Mouse (Mus musculus): ENCODE measurements around the gene Apom. TPM values are rescaled to one million over a fixed set of nuclear protein-coding genes. Genes with fewer than 3 reads are reported as not detected.

Apom gene
- polyA plus RNA-seq, 1 experiment from 2014 or later = 18.3 TPM

GRCm38 (mm10) chr17:35147922-35148639, 16.2 kb upstream of the Apom start:
- WGBS = 65% methylated on average over 5 of the region's 5 CpGs
- no peak for ATAC-seq
- Histone ChIP-seq H3K9me3 (ENCODE audit: control insufficient read depth) (no peaks in the 10 kb centered on the region), H3K4me1 (replicated peaks; ENCODE audit: control insufficient read depth, insufficient read depth, low read length) (no peaks in the 10 kb centered on the region), H3K27me3 (replicated peaks; ENCODE audit: control insufficient read depth, insufficient read depth, low read length) (no peaks in the 10 kb centered on the region), H3K4me3 (ENCODE audit: low read depth, low read length) (no peak overlapping the region), H3K4me2 (replicated peaks; ENCODE audit: low read depth) (no peak overlapping the region), H3K36me3 (ENCODE audit: control insufficient read depth, insufficient read depth) (peaks cover 95% of the 10 kb centered on the region), H3K27ac (ENCODE audit: low read depth, low read length) (peak overlapping the region; percentile 11; the same call in 1 of the 2 replicates), H3K9ac (ENCODE audit: low read depth, low read length) (no peak overlapping the region)
- no peak for TF ChIP-seq CTCF (IDR thresholded peaks at IDR 0.05; ENCODE audit: low read depth)

GRCm38 (mm10) chr17:35147348-35147747, 15.5 kb upstream of the Apom start:
- no peak overlapping the region for H3K27ac ChIP-seq (ENCODE audit: low read depth, low read length)
- H3K4me2 ChIP-seq (replicated peaks; ENCODE audit: low read depth) = no peak overlapping the region
- no peaks in the 10 kb centered on the region for H3K4me1 ChIP-seq (replicated peaks; ENCODE audit: control insufficient read depth, insufficient read depth, low read length)
- no peaks in the 10 kb centered on the region for H3K27me3 ChIP-seq (replicated peaks; ENCODE audit: control insufficient read depth, insufficient read depth, low read length)
- H3K9me3 ChIP-seq (ENCODE audit: control insufficient read depth) = no peaks in the 10 kb centered on the region
- H3K9ac ChIP-seq (ENCODE audit: low read depth, low read length) = no peak overlapping the region
- no peak overlapping the region for H3K4me3 ChIP-seq (ENCODE audit: low read depth, low read length)
- no peak for ATAC-seq
- H3K36me3 ChIP-seq (ENCODE audit: control insufficient read depth, insufficient read depth) = peaks cover 95% of the 10 kb centered on the region
- WGBS = 43% methylated on average over 3 of the region's 3 CpGs
- no peak for TF ChIP-seq CTCF (IDR thresholded peaks at IDR 0.05; ENCODE audit: low read depth)

- peaks cover 96% of the 10 kb centered on the region for H3K36me3 ChIP-seq (ENCODE audit: control insufficient read depth, insufficient read depth)
- H3K4me1 ChIP-seq (replicated peaks; ENCODE audit: control insufficient read depth, insufficient read depth, low read length) = no peaks in the 10 kb centered on the region
- no peaks in the 10 kb centered on the region for H3K9me3 ChIP-seq (ENCODE audit: control insufficient read depth)
- H3K27me3 ChIP-seq (replicated peaks; ENCODE audit: control insufficient read depth, insufficient read depth, low read length) = no peaks in the 10 kb centered on the region
- ATAC-seq = no peak
- no peak overlapping the region for H3K4me2 ChIP-seq (replicated peaks; ENCODE audit: low read depth)
- H3K27ac ChIP-seq (ENCODE audit: low read depth, low read length) = no peak overlapping the region; the same call in 1 of the 2 replicates
- WGBS = 75% methylated on average over 5 of the region's 5 CpGs
- H3K9ac ChIP-seq (ENCODE audit: low read depth, low read length) = no peak overlapping the region
- TF ChIP-seq CTCF (IDR thresholded peaks at IDR 0.05; ENCODE audit: low read depth) = no peak
- H3K4me3 ChIP-seq (ENCODE audit: low read depth, low read length) = no peak overlapping the region
Measured at GRCm38 (mm10) chr17:35146139-35146538, 14.3 kb upstream of the Apom start.

GRCm38 (mm10) chr17:35141971-35142370, 10.1 kb upstream of the Apom start:
- H3K9ac ChIP-seq (ENCODE audit: low read depth, low read length) = no peak overlapping the region
- H3K27me3 ChIP-seq (replicated peaks; ENCODE audit: control insufficient read depth, insufficient read depth, low read length) = no peaks in the 10 kb centered on the region
- H3K27ac ChIP-seq (ENCODE audit: low read depth, low read length) = no peak overlapping the region
- no peak overlapping the region for H3K4me3 ChIP-seq (ENCODE audit: low read depth, low read length)
- TF ChIP-seq CTCF (IDR thresholded peaks at IDR 0.05; ENCODE audit: low read depth) = no peak
- peaks cover 86% of the 10 kb centered on the region for H3K36me3 ChIP-seq (ENCODE audit: control insufficient read depth, insufficient read depth)
- H3K4me2 ChIP-seq (replicated peaks; ENCODE audit: low read depth) = no peak overlapping the region
- ATAC-seq = no peak
- 0 out of 2 replicates have a peak, but pooled peaks cover 4% of the 10 kb centered on the region for H3K4me1 ChIP-seq (replicated peaks; ENCODE audit: control insufficient read depth, insufficient read depth, low read length)
- H3K9me3 ChIP-seq (ENCODE audit: control insufficient read depth) = no peaks in the 10 kb centered on the region
- WGBS = 88% methylated on average over 6 of the region's 6 CpGs

GRCm38 (mm10) chr17:35140490-35140996, 8.7 kb upstream of the Apom start:
- H3K27me3 ChIP-seq (replicated peaks; ENCODE audit: control insufficient read depth, insufficient read depth, low read length) = no peaks in the 10 kb centered on the region
- no peak overlapping the region for H3K4me3 ChIP-seq (ENCODE audit: low read depth, low read length)
- no peak overlapping the region for H3K4me2 ChIP-seq (replicated peaks; ENCODE audit: low read depth)
- no peak overlapping the region; the same call in 1 of the 2 replicates for H3K27ac ChIP-seq (ENCODE audit: low read depth, low read length)
- H3K4me1 ChIP-seq (replicated peaks; ENCODE audit: control insufficient read depth, insufficient read depth, low read length) = 0 out of 2 replicates have a peak, but pooled peaks cover 5% of the 10 kb centered on the region
- H3K9me3 ChIP-seq (ENCODE audit: control insufficient read depth) = no peaks in the 10 kb centered on the region
- TF ChIP-seq CTCF (IDR thresholded peaks at IDR 0.05; ENCODE audit: low read depth) = no peak
- H3K36me3 ChIP-seq (ENCODE audit: control insufficient read depth, insufficient read depth) = peaks cover 72% of the 10 kb centered on the region
- ATAC-seq = no peak
- WGBS = 69% methylated on average over 16 of the region's 16 CpGs
- H3K9ac ChIP-seq (ENCODE audit: low read depth, low read length) = no peak overlapping the region

GRCm38 (mm10) chr17:35139269-35139668, 7.4 kb upstream of the Apom start:
- H3K4me1 ChIP-seq (replicated peaks; ENCODE audit: control insufficient read depth, insufficient read depth, low read length) = 0 out of 2 replicates have a peak, but pooled peaks cover 5% of the 10 kb centered on the region
- H3K9ac ChIP-seq (ENCODE audit: low read depth, low read length) = no peak overlapping the region
- no peak overlapping the region for H3K4me3 ChIP-seq (ENCODE audit: low read depth, low read length)
- no peak overlapping the region for H3K27ac ChIP-seq (ENCODE audit: low read depth, low read length)
- peaks cover 59% of the 10 kb centered on the region for H3K36me3 ChIP-seq (ENCODE audit: control insufficient read depth, insufficient read depth)
- H3K4me2 ChIP-seq (replicated peaks; ENCODE audit: low read depth) = no peak overlapping the region
- no peak for ATAC-seq
- WGBS = 92% methylated on average over 3 of the region's 3 CpGs
- H3K27me3 ChIP-seq (replicated peaks; ENCODE audit: control insufficient read depth, insufficient read depth, low read length) = no peaks in the 10 kb centered on the region
- no peaks in the 10 kb centered on the region for H3K9me3 ChIP-seq (ENCODE audit: control insufficient read depth)
- TF ChIP-seq CTCF (IDR thresholded peaks at IDR 0.05; ENCODE audit: low read depth) = no peak

All from intestine, postnatal 0 days (tissue).